Mouse (Mus musculus) E14TG2a.4 (cell line): ENCODE results near the gene Rasgef1b.

Experiments used
- CTCF ChIP-seq: conservative IDR thresholded peaks from 2 replicates; pipeline ENCODE4 v1.5.1; 2014; ENCODE audit warnings: low read length
- NANOG ChIP-seq: IDR thresholded peaks from 2 replicates; pipeline ENCODE4 v1.6.1; 2014; ENCODE audit warnings: borderline replicate concordance, low read length, mixed read lengths

DNA sequence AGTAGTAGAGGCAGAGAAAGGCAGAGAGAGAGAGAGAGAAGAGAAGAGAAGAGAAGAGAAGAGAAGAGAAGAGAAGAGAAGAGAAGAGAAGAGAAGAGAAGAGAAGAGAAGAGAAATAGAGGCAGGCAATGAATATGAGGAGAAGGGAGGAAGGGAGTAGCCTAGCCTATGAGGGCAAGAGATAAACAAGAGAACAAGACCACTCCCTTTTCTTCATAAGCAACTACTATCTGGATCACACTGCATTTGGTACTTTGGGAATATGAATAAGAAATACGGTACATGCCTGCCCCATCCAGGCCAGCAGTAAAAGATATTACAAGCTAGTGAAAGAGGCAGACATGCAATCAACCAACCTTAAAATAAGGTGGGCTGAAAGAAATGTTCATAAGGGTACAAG is 360.2 kb downstream of the Rasgef1b start:
- TF ChIP-seq CTCF (no peak), NANOG (no peak)
